Mouse (Mus musculus) liver, adult 2 months (tissue): ENCODE measurements at regions not wholly inside any gene's neighbourhood (a gene's known extent, or its start where the extent isn't known, plus 50 kb on each side); places are given as distances from the start of the nearest gene placed in this dataset.

ENCODE experiments used
- DNase-seq: peaks from one replicate; pipeline ENCODE4 v3.0.0-alpha.2; 2011; ENCODE audit warnings: low read depth, low spot score; ENCODE audit errors: extremely low read depth
- H3K27ac ChIP-seq: fragments of 200-500 bp; replicated peaks from 2 replicates; pipeline ENCODE4 v1.5.1; 2012; ENCODE audit warnings: low read depth, mild to moderate bottlenecking, control low read depth, inconsistent platforms, low read length; ENCODE audit not compliant: insufficient read depth
- H3K27me3 ChIP-seq: fragments of 200-500 bp; 2 replicates; pipeline ENCODE4 v1.6.1; 2012; ENCODE audit warnings: mild to moderate bottlenecking, moderate library complexity, low read length, inconsistent platforms; ENCODE audit not compliant: control insufficient read depth, insufficient read depth
- H3K36me3 ChIP-seq: fragments of 200-500 bp; 2 replicates; pipeline ENCODE4 v1.6.1; 2012; ENCODE audit warnings: low read length, inconsistent platforms; ENCODE audit not compliant: control insufficient read depth, insufficient read depth
- H3K4me1 ChIP-seq: fragments of 200-500 bp; 2 replicates; pipeline ENCODE4 v1.6.1; 2011; ENCODE audit warnings: low read length; ENCODE audit not compliant: control insufficient read depth, insufficient read depth
- H3K4me3 ChIP-seq: fragments of 200-500 bp; 2 replicates; pipeline ENCODE4 v1.5.1; 2011; ENCODE audit warnings: low read depth, mild to moderate bottlenecking, control low read depth, low read length, moderate library complexity; ENCODE audit not compliant: insufficient read depth
- H3K79me2 ChIP-seq: fragments of 200-500 bp; 2 replicates; pipeline ENCODE4 v1.6.1; 2012; ENCODE audit warnings: inconsistent platforms, mild to moderate bottlenecking, low read length, moderate library complexity; ENCODE audit not compliant: control insufficient read depth, insufficient read depth
- H3K9ac ChIP-seq: fragments of 200-500 bp; 2 replicates; pipeline ENCODE4 v1.6.1; 2012; ENCODE audit warnings: low read depth, mild to moderate bottlenecking, control low read depth, inconsistent platforms, low read length
- CTCF ChIP-seq: fragments of 200-500 bp; IDR thresholded peaks from 2 replicates; pipeline ENCODE4 v1.5.1; 2011; ENCODE audit warnings: low read depth, low read length, control low read depth
- POLR2A ChIP-seq: fragments of 200-500 bp; IDR thresholded peaks from 2 replicates; pipeline ENCODE4 v1.6.1; 2011; ENCODE audit warnings: low read length, control low read depth; ENCODE audit not compliant: insufficient read depth; ENCODE audit errors: extremely low read depth
- WGBS: fragments of 180-500 bp; shearing (Covaris S2); methylation state at CpG from one replicate; pipeline ENCODE4 v1.1.7; 2018; 5-methylcytosine and 5-hydroxymethylcytosine counted together

DNA sequence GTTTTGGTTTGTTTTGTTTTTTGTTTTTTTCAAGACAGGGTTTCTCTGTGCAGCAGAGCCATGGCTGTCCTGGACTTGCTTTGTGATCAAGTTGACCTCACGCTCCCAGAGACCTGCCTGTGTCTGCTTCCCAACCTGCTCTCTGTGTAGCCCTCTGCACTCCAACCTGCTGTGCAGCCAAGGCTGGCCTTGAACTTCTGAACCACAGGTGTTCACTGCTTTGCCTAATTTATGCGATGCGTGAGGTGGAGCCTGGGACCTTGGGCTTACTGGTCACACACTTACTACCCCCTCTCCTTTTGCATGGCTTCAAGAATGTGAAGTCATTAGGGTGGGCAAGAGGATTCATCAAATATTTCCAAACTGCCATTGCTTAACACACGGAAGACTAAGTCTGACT is 354.6 kb downstream of the Fam19a5 start:
- DNase-seq = no peak
- Histone ChIP-seq H3K4me3 (no peak overlapping the region), H3K9ac (no peak overlapping the region), H3K79me2 (no peaks in the 10 kb centered on the region), H3K27me3 (no peaks in the 10 kb centered on the region), H3K4me1 (no peaks in the 10 kb centered on the region), H3K36me3 (no peaks in the 10 kb centered on the region), H3K27ac (no peak overlapping the region)
- 76% methylated on average over 4 of the region's 4 CpGs for WGBS
- TF ChIP-seq POLR2A (no peak), CTCF (no peak)

GRCm38 (mm10) chr15:87904436-87904835 is 360.3 kb downstream of the Fam19a5 start:
- Histone ChIP-seq H3K79me2 (no peaks in the 10 kb centered on the region), H3K4me3 (no peak overlapping the region), H3K27me3 (no peaks in the 10 kb centered on the region), H3K27ac (no peak overlapping the region), H3K9ac (no peak overlapping the region), H3K4me1 (no peaks in the 10 kb centered on the region), H3K36me3 (no peaks in the 10 kb centered on the region)
- DNase-seq = no peak
- 83% methylated on average over 6 of the region's 6 CpGs for WGBS
- TF ChIP-seq POLR2A (no peak), CTCF (no peak)

DNA sequence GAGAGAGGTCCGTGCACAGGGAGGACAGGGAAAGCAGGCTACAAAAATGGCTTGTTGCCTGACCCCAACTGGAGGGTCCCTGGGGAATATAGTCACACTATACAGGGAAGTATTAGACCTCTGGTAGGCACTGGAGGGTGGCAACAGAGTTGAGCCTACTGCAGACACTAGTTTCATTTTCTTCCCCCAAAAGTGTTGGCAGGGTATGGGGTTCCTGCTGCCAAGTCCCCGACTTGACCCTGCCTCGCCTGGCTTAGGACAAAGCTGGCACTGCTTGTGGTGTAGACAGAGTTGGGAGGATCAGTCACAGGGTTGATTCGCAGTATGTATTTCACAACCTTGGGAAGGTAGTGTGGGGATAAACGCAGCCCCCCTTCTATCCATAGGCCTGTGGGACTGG is 362.2 kb downstream of the Fam19a5 start:
- no peak for DNase-seq
- 72% methylated on average over 5 of the region's 5 CpGs for WGBS
- Histone ChIP-seq H3K79me2 (no peaks in the 10 kb centered on the region), H3K4me1 (no peaks in the 10 kb centered on the region), H3K4me3 (no peak overlapping the region), H3K36me3 (no peaks in the 10 kb centered on the region), H3K27me3 (no peaks in the 10 kb centered on the region), H3K9ac (no peak overlapping the region), H3K27ac (no peak overlapping the region)
- no peak for TF ChIP-seq POLR2A
- TF ChIP-seq CTCF = no peak

GRCm38 (mm10) chr15:87922091-87922490 is 378.0 kb downstream of the Fam19a5 start:
- Histone ChIP-seq H3K4me1 (no peaks in the 10 kb centered on the region), H3K79me2 (no peaks in the 10 kb centered on the region)

DNA sequence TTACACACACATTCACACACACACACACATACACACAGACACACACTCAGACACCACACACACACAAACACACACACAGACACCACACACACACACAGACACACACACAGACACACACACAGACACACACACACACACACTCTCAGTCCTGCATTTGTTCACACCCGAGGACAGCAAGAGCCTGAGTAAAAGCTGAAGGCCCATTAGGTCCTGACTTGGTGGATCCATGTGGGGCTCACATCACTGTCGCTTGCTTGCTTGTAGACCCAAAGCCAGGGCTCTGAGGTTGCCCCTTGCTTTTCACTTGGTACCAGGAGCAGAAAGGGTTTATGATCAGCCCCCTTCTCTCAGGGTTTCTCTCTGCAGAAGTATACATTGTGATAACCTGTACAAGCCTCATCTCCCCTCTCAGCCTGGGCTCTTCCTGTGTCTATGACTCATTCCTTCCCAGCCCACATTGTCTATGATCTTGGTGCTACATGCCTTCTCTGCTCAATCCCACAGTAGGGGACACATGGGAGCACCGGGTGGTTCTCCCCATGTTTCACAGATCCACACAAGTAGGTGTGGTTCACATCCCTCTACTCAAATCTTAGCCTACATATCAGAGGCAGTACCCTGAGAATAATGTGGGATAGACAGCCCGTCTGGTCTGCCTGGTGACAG is 378.8 kb downstream of the Fam19a5 start:
- no peak for DNase-seq
- WGBS = 72% methylated on average over 4 of the region's 4 CpGs

More at GRCm38 (mm10) chr15:87922091-87922490, 378.0 kb downstream of the Fam19a5 start:
- WGBS = 80% methylated on average over 9 of the region's 9 CpGs
- no peaks in the 10 kb centered on the region for H3K36me3 ChIP-seq
- DNase-seq = no peak
- H3K9ac ChIP-seq = no peak overlapping the region
- H3K27ac ChIP-seq = no peak overlapping the region
- H3K27me3 ChIP-seq = no peaks in the 10 kb centered on the region; the same call in 1 of the 2 replicates
- H3K4me3 ChIP-seq = no peak overlapping the region
- TF ChIP-seq POLR2A (no peak), CTCF (no peak)

GRCm38 (mm10) chr15:87923906-87924305 is 379.8 kb downstream of the Fam19a5 start:
- DNase-seq = no peak
- WGBS = 38% methylated on average over 9 of the region's 9 CpGs
- H3K27me3 ChIP-seq = peaks cover 2% of the 10 kb centered on the region; the same call in 1 of the 2 replicates
- no peak overlapping the region for H3K27ac ChIP-seq
- H3K4me1 ChIP-seq = no peaks in the 10 kb centered on the region
- TF ChIP-seq CTCF (peak; percentile 13; the same call in 1 of the 2 replicates), POLR2A (no peak)
- no peaks in the 10 kb centered on the region for H3K36me3 ChIP-seq
- H3K4me3 ChIP-seq = no peak overlapping the region
- H3K9ac ChIP-seq = no peak overlapping the region
- H3K79me2 ChIP-seq = no peaks in the 10 kb centered on the region

More for the DNA sequence above, 378.8 kb downstream of the Fam19a5 start:
- H3K4me1 ChIP-seq = no peaks in the 10 kb centered on the region
- TF ChIP-seq POLR2A = no peak
- no peak for TF ChIP-seq CTCF
- no peaks in the 10 kb centered on the region for H3K36me3 ChIP-seq
- H3K79me2 ChIP-seq = no peaks in the 10 kb centered on the region
- no peak overlapping the region for H3K27ac ChIP-seq
- H3K27me3 ChIP-seq = no peaks in the 10 kb centered on the region; the same call in 1 of the 2 replicates
- no peak overlapping the region for H3K9ac ChIP-seq
- H3K4me3 ChIP-seq = no peak overlapping the region
